Mouse (Mus musculus) embryo, embryonic 10 days (tissue): ENCODE data around the gene Trappc4.
"Not testable (repeated sequence)": the region's sequence is repeated elsewhere in the genome, so short reads cannot be mapped to it uniquely, and the experiment has no call there.

Source experiments
- DNase-seq: peaks from one replicate; pipeline ENCODE4 v3.0.0-alpha.2; 2015; ENCODE audit warnings: low spot score

The Trappc4 gene

DNA sequence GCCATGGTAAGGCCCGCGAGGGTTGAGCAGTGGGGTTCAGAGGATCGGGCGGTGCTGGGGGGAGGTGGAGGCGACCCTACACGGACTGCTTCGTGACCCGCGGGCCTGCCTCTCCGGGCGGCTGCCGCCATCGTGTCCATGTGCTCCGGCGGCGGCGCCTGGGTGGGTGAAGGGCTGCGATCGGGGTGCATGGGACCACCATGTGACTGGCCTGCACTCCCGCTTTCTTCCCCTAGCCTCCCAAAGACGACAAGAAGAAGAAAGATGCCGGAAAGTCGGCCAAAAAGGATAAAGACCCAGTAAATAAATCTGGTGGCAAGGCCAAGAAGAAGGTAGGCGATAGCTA, 325 bp upstream of the Trappc4 start:
- no peak for DNase-seq

DNA sequence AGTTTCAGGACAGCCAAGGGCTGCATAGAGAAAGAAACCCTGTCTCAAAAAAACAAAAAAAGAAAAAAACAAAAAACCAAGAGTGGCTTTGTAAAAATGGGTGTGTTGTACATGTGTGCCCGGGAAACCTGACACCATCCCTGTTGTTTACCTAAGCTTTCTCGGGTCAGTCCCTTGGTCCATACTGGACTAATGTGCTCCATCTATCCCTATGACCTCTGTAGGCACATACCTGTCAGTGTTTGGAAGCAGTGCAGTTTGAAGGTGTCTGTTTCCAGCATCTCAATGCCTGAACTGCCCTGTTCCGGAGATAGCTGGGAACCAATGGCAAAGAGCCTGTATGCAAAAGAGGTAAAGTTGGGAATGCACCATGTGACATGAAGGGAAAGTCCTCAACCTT, 2.4 kb downstream of the Trappc4 start:
- DNase-seq = no peak

DNA sequence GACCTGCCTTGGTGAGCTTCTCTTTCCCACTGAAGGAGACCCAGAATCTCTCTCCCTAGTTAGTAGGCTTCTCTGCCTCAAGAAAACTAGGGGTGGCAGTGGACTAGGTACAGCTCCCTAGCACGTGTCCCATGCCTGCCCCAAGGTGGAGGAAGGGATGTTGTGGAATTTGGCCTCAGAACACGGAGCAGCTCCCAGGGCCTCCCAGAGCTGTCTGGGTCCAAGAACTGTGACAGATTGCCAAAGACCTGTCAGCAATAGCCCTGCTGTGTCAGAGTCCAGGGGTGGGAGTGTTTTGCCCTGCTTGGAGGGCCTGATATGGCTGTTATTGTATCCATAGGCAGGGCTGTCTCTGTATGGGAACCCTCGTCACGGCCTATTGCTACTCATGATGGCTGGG, 6.3 kb downstream of the Trappc4 start:
- no peak for DNase-seq

DNA sequence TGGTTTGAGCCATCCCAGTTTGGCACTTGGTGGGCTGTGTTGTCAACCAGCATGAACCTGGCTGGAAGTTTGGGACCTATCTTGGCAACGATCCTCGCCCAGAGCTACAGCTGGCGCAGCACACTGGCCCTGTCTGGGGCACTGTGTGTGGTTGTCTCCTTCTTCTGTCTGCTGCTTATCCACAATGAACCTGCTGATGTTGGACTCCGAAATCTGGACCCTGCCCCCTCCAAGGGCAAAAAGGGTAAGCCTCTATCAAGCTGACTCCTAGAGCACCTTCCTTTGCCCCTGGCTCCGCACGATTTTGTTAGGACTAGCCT, 7.6 kb downstream of the Trappc4 start:
- no peak for DNase-seq

DNA sequence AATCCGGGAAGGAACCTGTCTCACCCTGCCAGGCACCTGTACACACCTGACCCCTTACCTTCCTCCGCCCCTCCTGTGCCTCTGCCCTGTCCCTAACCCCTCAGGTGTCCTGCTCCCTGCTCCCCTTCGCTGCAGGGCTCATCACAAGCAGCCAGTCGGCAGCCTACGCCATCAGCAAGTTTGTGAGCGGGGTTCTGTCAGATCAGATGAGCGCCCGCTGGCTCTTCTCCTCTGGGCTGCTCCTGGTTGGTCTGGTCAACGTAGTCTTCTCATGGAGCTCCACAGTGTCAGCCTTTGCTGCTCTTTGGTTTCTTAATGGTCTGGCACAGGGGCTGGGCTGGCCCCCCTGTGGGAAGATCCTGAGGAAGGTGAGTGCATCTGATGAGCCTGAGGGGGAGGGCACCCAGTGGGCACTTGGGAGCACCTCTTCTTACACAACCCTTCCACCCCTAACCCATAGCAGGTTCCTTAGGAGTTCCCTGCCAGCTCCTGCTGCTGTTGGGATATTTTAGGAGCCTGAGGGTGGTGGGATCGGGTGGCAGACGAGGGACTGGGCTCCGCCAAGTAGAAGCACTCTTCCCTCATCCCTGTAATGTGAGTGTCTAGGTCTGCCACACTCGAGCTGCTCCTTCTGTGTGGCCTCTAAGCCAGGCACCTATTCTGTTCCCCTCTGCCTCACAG, 8.1 kb downstream of the Trappc4 start:
- DNase-seq = no peak

DNA sequence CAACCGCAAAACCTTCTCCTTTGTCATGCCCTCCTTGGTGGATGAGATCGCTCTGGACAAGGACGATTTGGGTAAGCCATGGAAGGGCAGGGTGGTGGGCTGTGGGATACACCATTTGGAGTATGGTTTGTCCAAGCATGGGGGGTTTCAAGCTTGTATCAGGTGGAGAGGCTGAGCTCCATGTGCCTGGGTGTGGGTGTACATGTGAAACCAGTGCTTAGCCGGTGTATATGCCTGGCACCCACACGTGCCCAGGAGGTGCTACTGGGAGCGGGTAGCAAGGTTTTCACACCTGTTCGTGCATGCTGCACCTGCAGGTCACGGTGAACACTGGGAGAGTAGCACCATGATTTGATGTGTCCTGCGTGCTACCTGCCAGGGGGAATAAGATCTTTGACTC, 8.8 kb downstream of the Trappc4 start:
- no peak for DNase-seq

DNA sequence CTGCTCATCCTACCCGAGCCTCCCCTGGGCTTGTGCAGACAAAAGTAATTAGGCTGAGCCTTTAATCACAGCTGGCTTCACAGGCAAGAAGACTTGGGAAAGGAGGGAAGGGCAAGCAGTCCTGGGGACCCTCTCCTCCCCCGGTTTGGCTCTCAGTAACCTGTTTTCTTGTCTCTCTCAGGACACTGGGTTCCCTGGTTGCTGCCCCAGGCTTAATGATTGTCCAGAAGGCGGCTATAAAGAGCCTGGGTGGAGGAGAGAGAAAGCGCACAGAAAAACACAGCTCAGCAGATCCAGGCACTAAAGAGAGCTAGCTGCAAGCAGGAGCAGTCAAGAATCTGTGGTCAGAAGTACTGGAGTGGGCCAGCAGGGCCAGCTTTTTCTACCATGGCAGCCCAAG, 9.3 kb downstream of the Trappc4 start:
- no peak for DNase-seq

DNA sequence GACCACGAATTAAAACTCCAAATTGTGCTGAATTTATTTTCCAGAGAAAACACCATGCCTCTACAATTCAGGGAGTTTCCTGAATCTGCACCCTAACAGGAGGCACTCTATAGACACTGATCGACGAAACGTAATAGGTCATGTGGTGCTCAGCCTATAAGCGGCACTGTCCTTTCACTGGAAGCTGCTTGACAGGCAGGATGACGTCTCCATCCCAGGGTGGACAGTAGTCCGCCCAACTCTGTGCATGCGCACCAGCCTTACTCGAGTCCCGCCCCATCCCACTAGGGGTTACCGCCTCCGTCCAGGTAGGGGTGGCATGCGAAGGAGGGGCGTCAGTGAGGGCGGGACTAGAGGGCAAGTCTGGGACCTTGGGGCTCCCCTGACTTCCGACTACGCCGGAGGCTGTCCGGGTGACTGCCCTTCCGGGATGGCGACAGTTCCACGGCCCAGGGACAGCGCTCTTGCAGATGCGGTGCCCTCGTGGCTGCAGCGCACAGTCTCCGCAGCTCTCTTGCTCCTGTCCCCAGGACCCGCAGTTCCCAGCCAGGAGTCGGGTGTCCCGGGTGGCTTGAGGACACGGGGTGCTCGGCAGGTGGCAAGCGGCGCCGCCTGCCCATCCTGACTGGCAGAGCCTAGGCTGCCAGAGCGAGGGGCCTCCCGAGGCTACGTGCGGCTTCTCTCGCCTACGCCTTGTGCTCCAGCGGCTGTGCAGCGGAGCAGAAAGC, 10.6 kb downstream of the Trappc4 start, which contains the start of gene Slc37a4:
Gene Slc37a4, plus strand, starts transcription at position 169 of the 728 bp plus-strand sequence.
- DNase-seq = peak; percentile 97

DNA sequence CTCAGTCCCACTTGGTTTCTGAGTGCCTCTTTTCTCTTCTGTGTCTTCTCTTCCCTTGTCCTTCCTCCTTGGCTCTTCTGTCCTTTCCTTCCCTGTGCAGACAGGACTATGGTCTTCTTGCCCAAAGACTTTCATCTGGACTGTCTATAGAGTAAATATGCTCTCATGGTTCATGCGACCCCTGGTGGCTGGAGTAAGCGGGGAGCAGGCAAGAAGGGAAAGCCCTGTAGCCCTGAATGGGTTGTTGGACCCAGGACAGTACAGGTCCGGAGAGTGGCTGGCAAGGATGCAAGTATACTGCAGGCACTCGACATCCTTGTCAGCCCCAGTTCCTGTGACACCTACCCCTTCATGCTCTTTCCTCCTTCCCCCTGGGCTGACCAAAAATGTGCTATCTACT, 15.9 kb downstream of the Trappc4 start:
- peak; percentile 80 for DNase-seq

DNA sequence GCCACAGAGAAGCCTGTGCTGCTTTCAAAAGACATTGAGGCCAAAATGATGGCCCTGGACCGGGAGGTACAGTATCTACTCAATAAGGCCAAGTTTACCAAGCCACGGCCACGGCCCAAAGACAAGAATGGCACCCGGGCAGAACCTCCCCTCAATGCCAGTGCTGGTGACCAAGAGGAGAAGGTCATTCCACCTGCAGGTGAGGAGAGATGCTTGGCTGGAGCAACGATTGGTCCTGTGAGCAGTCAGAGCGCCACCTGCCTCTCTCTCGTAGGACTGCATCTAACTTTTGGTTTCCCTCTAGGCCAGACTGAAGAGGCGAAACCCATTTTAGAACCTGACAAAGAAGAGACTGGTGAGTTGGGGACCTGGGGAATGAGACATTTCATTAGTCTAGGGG, 18.1 kb downstream of the Trappc4 start:
- peak; percentile 71 for DNase-seq

DNA sequence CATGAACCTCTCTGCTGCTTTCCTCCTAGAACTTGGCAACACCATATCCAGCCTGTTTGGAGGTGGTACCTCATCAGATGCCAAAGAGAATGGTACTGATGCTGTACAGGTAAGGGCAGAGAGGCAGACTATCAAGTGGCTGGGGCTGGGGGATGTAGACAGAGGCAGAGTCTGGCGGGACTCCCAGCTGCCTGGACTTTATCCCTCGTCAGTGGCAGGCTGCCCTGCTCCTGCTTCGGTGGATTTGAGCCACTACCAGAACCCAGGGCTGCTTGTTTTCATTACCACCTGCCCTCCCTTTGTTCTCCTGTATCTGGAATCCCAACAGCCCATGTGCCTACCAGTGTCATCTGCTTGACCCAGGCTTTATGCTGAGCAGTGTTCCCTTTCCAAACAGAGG, 20.2 kb downstream of the Trappc4 start:
- no peak for DNase-seq

DNA sequence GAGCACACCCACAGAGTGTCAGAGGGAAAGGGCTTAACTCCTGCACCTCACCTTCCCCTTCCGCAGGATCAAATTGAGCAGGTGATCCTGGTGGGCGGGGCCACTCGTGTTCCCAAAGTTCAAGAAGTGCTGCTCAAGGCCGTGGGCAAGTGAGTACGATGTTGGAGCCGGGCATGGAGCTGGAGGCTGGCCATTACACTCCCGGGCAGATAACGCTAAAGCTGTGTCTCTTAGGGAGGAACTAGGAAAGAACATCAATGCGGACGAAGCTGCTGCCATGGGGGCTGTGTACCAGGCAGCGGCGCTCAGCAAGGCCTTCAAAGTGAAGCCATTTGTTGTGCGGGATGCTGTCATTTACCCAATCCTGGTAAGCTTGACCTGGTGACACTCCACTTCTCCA, 22.8 kb downstream of the Trappc4 start:
- DNase-seq = no peak

DNA sequence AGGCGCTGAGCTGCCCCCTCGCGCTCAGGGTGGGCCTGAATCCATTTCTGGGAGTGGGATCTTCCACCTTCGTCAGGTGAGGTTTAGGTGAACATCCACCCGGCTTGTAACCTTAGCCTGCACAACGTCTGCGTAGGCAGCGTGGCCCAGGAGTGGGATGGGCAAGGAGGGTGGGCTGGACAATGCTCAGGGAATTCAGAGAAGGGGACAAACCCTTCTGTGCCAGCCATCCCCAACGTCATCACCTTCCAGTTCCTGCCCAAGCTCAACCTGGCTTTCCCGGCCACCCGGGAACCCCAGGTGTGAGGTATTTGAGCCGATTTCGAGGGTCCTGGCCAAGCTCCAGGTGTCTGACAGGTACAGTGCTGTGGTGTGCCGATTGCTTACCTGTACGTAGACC, 27.5 kb downstream of the Trappc4 start:
- no peak for DNase-seq

DNA sequence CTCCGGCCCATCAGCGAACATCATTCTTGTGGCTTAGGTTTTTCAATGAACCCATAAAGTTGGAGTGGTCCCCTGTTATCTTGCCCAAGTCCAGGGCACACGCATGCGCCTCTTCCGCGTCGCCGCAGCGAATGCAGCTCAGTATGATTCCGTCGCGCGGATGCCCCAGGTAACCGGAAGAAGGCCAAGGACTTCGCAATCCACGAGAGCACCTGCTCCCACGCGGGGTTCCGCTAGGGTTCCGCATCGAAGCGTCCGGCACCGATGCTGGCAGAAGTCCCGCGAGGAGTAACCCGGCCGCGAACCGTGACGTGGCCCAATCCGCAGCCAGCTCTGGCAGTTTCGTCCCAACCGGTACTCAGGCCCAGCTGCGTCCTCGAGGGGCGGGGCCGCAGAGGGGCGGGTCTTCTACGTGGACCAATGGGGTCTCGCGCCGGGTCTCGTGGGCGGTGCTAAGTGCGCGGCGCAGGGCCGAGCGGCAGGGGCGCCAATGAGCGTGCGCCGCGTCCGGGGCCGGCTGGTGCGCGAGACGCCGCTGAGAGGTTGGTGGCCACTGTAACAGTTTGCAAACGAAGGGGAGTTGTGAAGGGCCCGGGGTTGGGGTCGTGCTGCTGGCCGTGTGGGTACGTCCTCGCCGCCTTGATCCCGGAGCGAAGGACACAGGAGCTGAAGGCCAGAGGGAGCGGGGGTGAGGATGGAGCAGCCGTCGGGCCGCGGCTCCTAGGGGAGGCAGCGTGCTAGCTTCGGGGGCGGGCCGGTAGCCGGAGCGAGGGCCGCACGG, 28.2 kb downstream of the Trappc4 start, which contains the start of gene Hyou1:
Gene Hyou1, plus strand, starts transcription at position 437 of the 781 bp plus-strand sequence.
- peak; percentile 98 for DNase-seq

DNA sequence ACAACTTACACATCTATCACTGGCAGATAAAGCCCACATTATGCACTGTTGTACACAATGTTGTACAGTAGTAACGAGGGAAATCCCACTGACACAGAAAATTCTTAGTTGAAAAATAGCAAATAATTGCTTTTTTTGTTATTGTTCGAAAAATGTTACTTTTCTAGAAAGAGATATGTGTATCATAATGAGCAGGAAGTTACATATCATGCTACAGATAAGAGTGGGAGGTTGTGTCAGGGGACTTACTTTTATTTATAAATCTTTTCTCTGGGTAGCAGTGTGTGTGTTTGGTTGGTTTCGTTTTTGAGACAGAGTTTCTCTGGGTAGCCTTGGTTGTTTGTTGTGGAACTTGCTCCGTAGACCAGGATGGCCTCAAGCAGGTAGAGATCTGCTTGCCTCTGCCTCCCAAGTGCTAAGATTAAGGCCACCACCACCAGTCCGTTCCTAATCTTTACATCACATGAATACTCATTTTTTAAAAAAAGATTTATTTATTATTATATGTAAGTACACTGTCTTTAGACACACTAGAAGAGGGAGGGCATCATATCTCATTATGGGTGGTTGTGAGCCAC, 29.2 kb downstream of the Trappc4 start:
- DNase-seq = no peak

DNA sequence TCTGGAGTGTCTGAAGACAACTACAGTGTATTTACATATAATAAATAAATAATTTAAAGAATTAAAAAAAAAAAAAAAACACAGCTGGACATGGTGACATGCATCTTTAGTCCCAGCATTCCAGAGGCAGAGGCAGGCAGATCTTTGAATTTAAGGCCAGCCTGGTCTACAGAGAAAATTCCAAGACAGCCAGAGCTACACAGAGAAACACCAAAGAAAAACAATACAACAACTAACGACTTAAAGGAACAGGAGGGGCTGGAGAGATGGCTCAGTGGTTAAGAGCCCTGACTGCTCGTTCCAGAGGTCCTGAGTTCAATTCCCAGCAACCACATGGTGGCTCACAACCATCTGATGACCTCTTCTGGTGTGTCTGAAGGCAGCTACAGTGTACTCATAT, 30.1 kb downstream of the Trappc4 start:
- DNase-seq = not testable (repeated sequence)

DNA sequence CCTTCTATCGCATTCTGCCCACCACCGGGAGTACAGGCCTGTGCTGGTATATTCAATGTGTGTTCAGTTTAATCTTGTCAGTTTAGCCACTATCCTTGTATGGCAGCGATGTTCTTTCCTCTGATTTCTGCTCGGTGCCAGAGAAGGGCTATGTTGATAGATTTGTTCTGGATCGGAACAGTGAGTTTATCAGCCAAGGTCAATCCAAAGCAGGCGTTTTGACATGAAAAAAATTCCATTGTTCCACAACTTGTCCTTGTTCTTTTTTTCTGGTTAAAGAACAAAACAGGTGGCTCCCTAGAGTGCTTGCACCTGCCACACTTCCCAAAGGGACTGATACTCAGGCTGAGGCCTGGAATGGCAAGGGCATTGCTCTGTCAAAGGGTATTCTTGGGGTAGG, 31.3 kb downstream of the Trappc4 start:
- DNase-seq = no peak

DNA sequence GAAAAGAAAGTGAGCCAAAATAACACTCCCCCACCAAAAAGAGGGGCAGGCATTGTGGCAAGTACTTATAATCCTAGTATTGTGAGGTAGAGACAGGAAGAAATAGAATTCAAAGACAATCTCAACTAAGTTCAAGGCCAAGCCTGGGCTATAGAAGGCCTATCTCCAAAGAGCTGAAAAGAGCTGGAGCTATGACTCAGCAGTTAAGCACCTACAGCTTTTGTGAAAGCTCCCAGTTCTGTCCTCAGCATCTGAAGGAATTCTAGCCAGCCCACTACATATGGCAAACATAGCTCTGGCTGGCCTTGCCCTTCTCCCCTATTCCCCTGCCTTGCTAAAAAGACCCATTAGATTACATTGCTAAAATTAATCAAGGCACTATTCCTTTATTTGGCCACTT, 34.0 kb downstream of the Trappc4 start:
- DNase-seq = no peak

DNA sequence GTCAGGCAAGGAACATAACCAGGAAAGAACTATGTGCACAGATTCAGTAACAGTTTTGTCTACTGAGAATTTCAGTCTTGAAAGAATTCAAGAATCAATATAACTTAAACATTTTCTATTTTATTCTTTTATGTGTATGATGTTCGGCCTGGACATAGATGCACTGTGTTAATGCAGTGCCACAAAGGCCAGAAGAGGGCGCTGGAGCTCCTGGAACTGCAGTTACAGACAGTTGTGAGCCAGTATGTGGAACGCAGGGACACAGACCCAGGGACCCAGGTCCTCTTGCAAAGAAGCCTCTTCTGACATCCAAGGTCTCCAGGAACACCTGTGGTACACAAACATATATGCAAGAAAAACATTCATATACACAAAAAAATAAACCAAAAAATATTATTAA, 42.9 kb downstream of the Trappc4 start:
- peak; percentile 26 for DNase-seq

DNA sequence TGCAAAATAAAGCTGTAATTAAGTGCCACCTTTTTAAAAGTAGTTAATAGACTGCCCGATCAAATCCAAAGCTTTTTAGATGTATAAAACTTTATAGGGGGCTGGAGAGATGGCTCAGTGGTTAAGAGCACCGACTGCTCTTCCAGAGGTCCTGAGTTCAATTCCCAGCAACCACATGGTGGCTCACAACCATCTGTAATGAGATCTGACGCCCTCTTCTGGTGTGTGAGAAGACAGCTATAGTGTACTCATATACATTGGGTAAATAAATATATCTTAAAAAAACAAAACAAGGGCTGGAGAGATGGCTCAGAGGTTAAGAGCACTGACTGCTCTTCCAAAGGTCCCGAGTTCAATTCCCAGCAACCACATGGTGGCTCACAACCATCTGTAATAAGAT, 45.5 kb downstream of the Trappc4 start:
- not testable (repeated sequence) for DNase-seq

DNA sequence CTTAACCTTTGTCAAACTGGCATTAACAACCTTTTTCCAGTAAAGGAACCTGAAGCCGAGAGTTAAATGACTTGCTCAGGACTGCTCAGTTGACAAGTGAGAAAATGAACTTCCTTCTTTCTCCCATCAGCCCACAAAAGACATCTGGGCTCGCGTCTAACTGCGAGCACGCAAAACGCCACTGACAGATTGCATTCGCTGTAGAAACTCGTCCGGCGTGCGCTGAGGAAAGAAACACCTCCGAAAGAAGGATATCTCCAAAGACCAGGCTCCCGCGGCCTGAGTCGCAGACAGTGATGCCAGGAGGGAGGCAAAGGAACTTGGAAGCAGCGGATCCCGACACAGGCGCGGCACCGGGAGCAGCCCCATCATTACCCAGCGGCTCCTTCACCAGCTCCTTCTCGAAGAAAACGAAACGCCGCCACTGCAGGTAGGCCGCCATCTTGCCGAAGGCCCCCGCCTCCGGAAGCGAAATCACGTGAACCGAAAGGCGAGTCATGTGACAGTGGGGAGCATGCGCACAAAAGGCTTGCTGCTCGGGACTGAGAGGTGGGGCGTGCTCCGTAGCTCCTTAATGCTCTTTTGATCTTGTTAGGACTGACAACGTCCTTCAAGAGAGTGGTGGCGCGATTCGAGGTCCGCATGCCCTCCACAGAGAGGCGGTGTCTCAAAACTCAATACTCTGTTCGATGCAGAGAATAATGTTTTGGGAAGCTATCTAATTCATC, 46.0 kb downstream of the Trappc4 start, which contains the start of gene Vps11:
Gene Vps11, minus strand, starts transcription at position 481 of the 728 bp plus-strand sequence.
- peak; percentile 99 for DNase-seq

DNA sequence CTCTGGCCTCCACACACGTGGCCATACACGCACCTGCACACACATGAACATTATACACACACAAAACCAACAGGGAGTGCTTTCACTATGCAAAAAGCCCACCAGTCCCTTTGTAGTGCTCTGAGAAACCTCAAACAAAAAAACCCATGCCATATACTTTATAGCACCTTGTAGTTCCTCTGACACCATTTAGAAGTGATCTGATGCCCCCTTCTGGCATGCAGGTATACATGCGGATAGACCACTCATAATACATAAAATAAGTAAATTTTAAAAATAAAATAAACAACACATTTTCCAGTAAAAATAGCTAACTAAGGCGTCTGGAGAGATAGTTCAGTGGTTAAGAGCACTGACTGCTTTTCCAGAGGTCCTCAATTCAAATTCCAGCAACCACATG, 50.2 kb downstream of the Trappc4 start:
- DNase-seq = peak; percentile 45
